Mouse (Mus musculus): ENCODE data around the gene Tmcc3. TPM values are rescaled to one million over a fixed set of nuclear protein-coding genes. Genes with fewer than 3 reads are reported as not detected.

Tmcc3 gene
- total RNA-seq, 2 experiments from 2014 or later, result 33.7 to 34.4 TPM

DNA sequence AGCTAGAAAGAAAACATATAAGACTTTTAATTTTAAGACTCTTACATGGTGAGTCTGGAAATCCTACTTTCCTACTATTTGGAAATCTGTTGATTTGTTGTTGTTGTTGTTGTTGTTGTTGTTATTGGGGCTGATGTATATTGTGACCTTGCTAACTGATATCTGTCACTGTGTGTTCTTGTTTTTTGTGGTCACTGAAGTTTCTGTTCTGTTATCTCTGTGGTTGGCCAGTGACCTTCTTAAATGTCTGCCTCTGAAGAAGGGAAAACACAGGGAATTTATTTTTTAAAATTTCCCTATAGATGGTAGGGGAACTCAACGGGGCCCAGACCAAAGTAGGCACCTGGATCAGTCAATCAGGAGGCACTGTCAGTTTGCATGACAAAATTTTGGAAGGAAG, 48.9 kb downstream of the Tmcc3 start:
- DNase-seq, result no peak

DNA sequence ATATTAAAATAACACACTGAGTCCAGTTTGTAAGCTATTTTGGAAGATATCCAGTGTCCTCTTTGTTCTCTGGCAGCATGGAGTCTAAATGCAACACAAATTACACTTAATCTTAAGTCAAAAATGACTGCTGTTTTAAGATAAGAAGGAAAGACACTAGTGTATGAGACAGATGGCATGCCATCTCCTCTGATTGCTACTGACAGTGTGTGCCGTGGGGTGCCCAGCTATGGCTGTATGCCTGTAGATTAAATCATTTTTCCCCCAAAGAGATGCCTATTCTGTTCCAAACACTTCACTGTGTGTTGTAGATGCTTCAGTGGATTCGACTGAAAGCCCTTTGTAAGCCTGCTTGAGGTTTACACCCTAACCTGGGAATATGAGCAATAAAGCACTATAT, 59.5 kb downstream of the Tmcc3 start:
- no peak for DNase-seq

DNA sequence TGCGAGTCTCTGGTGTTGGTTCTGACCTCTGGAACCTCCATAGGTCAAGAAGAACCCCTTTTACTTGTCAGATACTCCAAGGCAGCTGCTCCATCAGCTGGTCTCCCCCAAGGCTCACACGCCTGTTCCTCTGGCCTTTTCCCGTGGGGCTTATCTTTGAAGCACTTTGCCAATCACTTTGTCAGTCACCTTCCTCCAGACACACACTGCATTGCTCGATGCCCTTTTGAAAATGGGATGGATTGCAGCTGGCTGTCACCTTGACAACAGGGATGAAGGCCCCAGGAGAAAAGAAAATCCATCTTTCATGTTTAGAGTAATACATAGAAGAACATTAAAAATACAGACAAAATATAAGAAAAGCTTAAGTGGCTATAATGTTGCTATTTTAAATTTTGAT, 65.2 kb downstream of the Tmcc3 start:
- DNase-seq, result no peak

DNA sequence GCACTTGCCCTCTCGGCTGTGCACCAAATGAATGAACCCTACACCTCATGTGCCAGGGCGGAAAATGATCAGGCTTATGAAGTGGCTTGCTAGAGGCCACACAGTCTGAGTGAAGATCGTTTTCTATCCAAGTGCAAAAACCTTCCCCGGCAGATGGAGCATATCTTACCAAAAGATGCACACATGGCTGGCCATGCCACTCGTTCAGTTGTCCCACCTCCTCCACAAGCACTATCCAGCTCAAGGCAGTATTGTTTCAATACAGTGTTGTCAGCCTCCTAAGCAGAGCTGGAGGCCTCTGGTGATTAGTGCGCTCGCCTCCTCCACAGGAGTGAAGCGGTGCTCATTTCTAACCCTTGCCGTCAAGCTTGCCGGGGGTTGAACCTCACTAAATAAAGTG, 66.1 kb downstream of the Tmcc3 start:
- DNase-seq, result no peak

DNA sequence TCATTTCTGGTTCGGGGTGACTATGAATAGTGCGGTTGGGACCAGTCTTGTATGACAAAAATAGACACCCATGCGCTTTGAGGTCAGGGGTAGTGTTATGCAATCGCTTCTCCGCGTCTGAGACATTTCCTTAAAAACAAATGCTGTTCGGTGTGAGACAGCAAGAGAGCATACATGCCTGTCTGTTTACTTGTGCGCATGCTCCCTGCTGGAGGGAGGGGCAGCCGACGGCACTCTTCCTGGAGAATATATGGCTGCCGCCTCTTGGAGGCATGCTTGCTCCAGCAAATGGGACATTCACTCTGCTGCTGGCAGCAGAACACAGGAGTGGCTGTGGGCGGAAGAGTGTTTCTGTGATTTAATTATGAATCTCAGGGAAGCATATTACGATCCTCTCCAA, 66.6 kb downstream of the Tmcc3 start:
- peak; percentile 82 for DNase-seq

DNA sequence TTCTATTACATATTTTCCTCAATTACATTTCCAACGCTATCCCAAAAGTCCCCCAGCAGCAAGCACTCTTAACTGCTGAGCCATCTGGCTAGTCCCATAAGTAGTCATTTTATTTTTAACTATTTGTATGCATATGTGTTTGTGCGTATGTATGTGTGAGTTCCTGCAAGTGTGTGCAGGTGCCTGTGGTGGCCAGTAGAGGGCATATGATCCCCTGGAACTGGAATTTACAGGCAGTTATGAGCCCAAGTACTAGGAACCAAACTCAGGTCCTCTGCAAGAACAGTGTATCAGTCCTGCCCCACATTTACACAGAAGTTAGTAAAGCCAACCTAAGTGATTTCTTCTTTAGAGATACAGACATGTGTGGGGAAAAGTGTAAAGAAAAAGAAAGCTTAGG, 68.3 kb downstream of the Tmcc3 start:
- DNase-seq, result no peak

DNA sequence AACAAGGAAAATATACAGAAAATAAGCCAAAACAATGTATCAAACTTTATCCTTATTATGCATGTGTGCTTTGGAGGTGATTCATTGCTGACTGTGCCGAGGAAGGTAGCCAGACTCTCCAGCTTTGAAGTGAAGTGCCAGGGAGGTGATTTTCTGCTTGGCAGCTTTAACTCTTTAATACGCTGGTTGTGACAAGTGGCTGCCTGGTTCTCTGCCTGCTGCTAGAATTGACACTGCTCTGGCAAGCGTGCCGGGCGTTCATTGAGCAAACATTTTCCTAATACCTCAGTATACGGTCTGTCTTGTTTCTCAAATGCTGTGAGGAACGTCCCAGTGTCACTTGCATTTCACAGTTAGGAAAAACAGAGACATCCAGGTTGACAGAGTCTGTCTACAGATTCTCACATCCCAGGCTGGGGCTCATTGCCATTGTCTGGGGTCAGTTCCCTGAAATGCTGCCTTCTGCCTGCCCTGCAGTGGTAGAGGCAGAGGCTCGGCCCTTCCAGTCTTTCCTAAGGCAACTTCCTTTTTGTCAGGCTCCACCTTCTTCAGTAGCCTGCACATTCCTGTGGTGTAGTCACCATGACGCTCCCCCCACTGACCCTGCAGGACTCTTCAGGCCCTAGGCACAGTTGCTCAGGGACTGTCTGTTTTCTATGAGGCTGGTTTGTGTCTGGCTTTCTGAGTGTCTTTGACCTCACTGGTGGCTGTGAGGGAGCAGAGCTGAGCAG, 69.1 kb downstream of the Tmcc3 start:
- DNase-seq, result no peak

DNA sequence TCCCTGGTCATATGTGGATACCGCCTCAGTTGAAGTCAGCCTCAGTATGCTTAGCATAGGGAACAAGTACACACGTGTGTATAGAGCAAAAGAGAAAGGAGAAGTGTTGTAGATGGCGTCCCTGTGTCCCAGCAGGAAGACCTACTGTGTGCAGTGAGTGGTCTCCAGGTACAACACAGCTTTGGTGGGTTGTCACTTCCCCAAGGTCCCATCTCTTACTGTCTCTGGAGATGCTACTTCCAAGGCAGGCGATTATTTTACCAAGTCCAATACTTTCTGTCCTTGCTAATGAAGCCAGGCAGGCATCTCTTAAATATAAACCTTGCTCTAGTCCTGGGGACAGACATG, 69.6 kb downstream of the Tmcc3 start:
- no peak for DNase-seq

DNA sequence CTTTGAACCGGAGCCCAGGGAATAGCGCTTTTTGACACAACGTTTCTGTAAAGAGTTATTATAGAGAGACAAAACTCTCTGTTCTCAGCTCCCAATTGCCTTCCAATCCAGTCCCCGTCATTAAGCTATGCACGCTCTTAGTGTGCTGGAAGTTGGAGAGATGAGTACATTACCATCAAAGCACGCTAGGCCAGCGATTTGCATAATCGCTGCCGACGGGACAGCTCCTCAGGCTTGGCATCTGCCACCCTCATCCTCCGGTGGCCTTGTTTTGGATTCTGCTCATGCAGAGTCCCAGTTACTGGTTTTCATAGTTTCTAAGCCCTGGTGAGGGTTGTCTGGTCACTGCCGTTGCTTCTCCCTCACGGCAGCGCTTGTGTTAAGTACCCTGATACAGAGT, 70.9 kb downstream of the Tmcc3 start:
- no peak for DNase-seq

DNA sequence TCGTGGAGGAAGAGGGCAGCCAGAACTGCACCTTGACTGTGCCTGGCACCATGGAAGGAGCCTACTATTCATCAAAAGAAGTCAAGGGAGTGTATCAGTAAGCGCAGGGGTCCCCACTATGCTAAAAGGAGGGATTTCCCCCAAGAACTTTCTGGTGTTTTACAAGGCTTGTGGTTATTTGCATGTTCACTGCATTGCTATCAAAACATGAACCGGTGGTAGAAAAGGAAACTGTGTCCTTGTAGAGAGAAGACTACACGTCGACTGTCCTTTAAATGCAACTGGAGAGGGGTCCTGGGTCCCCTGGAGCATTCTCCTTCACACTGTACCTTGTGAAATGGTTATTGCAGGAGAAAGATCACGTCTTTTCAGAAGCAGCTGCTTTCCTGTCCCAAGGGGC, 71.8 kb downstream of the Tmcc3 start:
- DNase-seq, result no peak

DNA sequence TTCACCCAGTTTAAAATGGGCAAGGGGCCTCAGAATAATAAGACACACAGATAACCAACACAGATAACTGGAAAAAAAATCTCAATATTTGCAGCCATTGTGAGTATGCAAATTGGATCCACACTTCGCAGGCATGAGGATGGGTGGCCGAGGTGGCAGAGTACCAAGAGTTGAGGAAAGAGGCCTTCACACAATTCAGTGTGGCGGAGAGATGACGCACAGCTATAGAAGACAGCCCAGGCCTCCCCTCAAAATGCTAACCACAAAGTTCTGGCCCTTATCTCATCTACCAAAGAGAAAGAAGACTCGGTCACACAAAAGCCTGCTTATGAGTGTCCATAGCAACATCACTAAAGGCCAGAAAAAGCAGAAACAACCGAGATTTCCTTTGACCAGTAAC, 77.5 kb downstream of the Tmcc3 start:
- no peak for DNase-seq

DNA sequence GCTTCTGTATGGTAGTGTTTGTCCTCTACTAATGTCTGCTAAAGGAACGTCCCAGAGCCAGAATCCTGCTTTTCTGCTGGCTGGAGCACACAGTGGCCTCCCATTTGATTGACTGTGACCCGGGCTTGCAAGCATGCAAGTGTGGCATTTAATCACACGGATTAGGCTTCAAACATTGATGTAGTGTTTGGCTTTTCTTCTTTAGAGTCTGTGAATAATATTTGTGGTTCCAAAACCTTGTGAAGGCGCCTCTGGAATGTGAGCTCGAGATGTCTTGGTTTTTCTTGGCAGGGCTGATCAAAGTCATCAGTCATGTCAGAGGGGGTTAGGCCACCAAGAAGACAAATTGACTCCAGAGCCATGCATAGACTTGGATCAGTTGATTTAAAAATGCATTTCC, 79.3 kb downstream of the Tmcc3 start:
- no peak for DNase-seq

DNA sequence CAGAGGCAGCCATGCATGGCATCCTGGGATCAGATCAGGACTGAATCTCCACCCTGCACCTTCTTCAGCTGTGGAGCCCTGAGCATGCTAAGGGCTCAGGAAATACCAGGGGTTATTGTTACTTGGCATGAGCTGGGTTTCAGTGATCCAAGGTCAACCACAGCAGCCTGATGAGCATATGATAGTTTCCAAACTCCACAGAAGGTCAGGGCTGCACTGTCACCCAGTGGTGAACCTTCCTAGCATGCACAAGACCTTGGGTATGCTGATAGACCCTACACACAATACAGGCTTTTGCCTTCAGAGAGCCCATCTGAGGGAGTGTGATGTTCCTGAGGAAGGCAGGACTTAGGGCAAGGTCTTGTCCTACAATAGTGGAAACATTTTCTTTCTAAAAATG, 82.5 kb downstream of the Tmcc3 start:
- DNase-seq, result no peak

DNA sequence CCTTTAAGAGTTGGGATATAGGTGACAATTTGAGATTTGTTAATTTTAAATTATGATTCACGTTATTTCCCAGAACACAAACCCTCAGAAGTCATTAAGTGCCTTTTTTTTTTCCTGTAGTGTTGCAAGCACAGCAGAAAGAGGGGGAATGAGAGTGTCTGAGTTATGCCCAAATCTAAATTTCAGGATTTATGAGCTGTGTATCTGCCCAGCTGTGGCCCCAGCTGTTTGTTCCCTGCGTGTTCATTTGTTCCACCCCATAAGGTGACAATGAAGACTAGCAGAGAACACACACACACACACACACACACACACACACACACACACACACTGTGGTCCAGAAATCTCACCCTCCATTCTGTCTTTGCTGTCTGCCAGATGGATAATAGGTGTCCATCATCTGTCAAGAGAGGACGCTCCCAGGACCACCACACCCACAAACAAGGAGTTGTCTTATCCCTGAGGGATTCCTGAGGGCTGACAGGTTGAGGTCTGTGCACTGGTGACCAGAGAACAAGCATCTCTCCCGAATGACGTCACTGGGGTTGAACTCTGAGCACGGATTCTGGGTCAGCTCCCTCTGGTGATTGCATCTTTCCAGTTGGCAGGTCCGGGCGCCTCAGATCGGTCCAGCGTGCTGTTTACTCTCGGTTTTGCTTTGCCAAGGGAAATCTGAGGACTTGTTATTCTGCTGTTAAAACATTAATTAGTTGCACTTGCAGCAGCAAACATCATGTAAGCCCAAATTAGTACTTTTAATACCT, 86.3 kb downstream of the Tmcc3 start:
- DNase-seq, result peak; percentile 46

DNA sequence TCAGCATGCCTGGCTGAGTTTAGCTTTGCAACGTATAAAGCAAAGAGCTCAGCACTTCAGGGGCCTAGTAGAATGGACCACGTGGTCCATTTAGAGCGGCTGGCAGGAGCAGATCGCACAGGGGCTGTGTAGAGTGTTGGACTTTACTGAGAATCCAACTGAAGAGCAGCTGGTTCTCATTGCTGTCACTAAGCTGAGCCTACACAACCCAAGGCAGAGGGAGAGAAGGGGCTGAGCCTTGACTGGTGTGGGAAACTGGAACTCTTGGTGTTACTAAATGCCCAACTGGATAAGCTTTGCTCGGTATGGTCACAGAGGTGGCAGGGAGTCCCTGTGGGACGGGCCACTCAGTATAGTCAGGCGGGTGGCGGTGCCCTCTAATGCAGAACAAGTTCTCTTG, 89.1 kb downstream of the Tmcc3 start:
- no peak for DNase-seq

DNA sequence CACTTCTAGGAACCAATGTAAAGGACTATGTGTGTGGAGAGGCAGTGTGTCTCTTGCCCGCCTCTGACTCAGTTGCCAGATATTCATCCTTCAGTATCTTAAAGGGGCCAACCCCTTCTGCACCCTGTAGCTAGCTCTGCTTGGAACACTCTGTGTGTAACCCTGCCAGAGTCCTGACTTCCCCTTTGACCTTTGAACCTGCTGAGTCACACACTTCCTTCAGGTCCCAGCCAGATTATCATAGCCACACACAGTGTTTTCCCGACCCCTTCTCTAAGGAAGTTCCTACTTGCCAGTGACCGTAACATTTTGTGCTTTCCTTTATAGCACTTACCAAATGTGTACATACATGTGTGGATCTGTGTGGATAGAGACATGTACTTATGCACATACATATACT, 93.7 kb downstream of the Tmcc3 start:
- DNase-seq, result peak; percentile 36

DNA sequence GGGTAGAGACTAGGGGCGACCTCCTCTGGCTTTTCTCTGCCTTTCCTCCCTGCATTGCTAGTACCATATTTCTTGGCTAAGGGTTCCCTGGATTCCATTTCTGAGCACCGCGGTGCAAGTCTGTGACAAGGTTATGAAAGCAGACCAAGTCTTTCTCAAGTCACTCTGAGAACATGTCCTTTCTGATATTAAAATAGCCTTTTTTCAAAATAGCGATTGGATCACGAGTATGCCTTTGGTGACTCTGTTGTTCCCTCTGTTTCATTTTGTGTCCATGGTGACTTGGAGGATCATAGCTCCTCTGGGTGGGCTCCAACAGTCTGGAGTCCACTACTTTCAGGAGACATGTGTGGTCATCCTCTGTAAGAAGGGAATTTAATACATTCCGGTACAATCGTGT, 95.1 kb downstream of the Tmcc3 start:
- DNase-seq, result no peak

DNA sequence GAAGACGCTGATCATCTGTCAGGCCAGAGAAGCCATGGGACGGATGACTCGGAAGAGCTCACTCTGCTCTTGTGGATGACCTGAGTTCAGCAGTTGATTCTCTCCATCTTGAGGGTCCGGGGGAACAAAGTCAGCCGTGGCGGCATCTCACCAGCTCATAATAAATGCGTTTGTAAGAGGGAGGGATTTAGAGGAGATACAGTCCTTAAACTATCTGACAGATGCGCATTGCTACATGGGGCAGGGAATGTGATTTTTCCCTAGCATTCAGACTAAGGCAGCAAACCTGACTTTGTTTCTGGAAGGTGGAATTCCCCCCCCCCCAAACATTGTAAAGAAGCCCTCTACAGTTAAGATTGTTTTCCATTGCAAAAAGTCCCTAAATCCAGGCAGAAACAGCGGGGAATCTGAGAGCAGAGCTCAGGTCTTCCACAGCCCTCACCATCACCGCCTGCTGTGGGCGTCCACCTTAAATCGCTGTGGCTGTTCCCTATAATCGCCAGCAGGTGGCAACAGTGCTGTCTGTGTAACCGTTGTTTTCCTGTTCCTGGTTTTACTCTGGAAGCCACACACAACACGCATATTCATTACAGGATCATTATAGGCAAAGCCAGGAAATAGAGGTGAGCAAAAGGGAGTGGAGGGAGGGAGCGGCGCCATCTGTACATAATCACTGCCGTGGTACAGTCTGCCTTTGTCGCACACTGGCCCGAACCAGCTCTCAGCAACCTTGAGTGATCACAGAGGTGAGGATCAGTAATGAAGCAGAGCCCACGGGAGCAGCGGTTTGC, 96.8 kb downstream of the Tmcc3 start:
- DNase-seq, result peak; percentile 79

DNA sequence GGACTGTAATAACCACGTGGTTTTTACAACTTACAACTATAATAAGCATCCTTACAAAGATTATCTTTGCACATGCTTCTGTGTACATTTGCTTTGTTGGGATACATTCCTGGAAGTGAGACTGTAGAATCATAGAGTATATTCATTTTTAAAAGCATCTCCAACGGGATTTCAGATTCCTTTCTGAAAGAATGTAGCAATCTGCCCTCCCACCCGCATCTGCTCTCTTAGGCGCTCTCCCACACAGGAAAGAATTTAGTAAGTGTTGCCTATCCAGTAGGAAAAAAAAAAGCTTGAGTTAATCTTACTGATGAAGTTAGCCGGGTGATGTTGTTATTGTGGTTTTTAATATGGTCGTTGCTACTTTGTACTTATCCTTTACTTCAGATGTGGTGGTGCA, 97.9 kb downstream of the Tmcc3 start:
- no peak for DNase-seq

DNA sequence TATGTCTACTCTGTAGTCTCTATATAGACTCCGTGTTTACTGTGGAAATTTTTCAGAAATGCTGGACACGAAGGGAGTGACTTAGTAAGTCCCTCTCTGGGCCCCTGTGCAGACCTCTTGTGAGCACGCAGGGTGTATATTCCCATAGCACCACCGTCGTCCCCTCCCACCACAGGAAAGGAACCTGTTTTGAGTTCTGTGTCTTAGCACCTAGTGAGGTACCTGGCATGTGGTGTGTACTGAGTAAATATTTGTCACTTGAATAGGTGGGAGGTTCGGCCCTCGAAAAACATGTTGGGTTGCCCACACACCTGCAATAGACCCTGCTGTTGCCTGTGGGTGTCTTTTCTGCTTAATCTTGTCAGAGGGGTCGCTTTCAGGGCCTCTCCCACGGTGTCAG, 99.8 kb downstream of the Tmcc3 start:
- DNase-seq, result no peak

DNA sequence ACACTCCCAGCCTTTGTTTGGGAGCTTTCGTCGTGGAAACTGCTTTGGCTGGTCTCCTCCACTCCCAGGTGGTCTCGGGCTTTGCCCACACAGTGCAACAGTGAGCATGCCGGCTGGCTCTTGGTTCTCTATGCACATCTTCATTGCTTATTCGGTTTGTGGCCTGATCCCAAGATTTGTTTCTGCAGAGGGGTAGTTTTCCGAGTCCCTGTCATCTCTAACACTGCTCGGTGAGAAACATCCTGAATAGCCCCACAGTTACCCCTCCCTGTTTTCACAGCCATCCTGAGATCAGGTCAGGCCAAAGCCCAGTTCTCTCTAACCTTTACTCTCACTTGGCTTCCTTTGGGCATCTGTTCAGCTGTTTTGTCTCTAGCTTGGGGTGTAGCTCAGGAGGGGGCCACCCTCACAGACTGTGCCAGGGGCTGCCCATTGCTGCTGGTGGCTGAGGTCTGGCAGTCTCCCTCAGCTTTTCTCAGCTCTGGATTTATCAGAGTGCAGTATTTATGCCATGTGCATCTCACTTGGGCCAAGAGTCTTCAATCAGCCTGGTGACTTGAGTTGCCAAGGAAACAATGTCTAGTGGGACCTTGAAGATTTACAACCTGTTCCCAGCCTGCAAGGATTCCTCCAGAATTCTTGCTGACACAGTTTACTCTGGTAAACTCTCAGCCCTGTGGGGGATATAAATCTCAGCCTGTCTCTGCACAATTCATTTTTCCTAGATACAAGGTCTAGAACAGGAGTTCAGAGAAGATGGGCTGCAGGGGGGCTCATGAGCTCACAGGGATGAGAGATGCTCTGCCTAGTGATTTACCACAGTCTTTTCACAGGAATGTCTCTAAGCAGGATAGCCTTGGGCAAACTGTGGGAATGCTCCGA, 102.3 kb downstream of the Tmcc3 start:
- DNase-seq, result peak; percentile 34

All from adrenal gland, postnatal 10 days (tissue).